Mouse (Mus musculus) natural killer cell, adult 2 months (primary cell): ENCODE results near the gene Pik3ip1.

Experiments
- DNase-seq, 2 experiments: peaks; one replicate each; pipeline ENCODE4 v3.0.0; 2022; ENCODE audit warnings: low spot score in 2 of 2

Gene Pik3ip1

GRCm38 (mm10) chr11:3329891-3330451 is at the start of gene Pik3ip1:
Gene Pik3ip1 (plus strand): TSS chr11:3330401.
- DNase-seq = no peak

DNA sequence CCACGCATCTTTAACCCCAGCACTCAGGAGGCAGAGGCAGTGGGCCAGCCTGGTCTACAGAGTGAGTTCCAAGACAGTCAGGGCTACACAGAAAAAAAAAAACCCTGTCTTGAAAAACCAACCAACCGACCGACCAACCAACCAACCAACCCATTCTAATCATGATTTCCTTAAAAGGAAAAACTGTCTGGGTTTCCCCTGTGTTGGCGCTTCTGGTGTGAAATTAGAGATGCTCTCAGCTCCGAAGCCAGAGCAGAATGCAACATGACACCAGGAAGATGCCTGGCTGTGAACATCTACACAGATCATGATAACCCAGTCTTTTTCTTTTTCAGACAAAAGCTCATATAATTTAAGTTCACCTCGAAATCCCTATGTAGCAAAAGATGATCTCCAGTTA is 47.3 kb upstream of the Pik3ip1 start:
- no peak for DNase-seq

- no peak for DNase-seq
Measured at GRCm38 (mm10) chr11:3283645-3284044, 46.6 kb upstream of the Pik3ip1 start.

- DNase-seq = no peak
Measured at GRCm38 (mm10) chr11:3285940-3286339, 44.3 kb upstream of the Pik3ip1 start.

DNA sequence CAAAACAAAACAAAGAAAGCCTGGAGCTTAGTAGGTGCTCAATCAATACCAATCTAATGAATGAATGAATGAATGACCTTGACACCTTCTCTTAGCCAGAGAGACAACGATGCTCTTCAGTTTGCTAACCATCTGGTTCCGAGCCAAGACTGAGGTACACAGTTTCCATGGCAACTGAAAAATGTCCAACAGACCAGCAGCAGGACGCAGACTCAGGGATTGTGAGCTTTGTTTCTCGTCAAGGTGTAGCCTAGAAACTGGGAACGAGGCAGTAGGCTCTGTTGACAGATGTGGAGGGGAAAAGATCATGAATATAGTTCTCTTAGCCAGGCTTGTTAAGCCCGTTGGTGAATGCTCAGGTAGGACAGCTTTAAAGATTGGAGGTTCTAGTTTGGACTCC is 43.1 kb upstream of the Pik3ip1 start:
- no peak for DNase-seq

- no peak for DNase-seq
Measured at GRCm38 (mm10) chr11:3287921-3288320, 42.3 kb upstream of the Pik3ip1 start.

GRCm38 (mm10) chr11:3288521-3289301 is 41.5 kb upstream of the Pik3ip1 start, which contains the start of gene Patz1:
Gene Patz1 (plus strand): TSS chr11:3288874.
- DNase-seq = peak; percentile 9 to 22

DNA sequence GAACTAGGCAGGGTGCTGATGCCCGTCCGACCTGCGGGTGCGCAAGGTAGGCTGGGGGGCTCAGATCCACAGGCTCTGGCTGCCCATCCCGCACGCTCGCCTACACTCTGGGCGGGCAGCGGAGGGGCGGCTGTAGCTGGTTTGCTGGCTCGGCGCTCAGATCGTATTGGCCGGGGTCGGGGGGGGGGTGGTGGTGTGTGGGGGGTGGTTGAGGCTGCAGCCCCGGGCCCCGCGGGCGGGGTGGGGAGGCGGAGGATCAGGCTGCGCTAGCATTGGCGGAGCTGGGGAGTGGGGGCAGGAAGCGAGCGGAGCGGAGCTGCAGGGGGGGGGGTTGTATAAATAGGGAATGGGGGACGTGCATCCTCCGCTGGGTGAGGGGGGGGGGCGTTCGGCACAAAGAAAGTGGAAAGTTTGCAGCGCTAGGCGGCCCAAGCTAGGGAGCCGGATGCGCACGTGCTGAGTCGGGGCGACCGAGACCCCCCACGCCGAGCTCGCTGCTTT is 40.8 kb upstream of the Pik3ip1 start:
- no peak for DNase-seq

- peak; percentile 57 to 81 for DNase-seq
Measured at GRCm38 (mm10) chr11:3289803-3290639, 40.2 kb upstream of the Pik3ip1 start.

DNA sequence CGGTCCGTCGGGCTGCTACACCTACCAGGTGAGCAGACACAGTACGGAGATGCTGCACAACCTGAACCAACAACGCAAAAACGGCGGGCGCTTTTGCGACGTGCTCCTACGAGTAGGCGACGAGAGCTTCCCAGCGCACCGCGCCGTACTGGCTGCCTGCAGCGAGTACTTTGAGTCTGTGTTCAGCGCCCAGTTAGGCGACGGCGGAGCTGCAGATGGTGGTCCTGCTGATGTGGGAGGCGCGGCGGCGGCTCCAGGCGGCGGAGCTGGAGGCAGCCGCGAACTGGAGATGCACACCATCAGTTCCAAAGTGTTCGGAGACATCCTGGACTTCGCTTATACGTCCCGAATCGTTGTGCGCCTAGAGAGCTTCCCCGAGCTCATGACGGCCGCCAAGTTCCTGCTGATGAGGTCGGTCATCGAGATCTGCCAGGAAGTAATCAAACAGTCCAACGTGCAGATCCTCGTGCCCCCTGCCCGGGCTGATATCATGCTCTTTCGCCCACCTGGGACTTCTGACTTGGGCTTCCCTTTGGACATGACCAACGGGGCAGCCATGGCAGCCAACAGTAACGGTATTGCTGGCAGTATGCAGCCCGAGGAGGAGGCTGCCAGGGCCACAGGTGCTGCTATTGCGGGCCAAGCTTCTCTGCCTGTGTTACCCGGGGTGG is 39.4 kb upstream of the Pik3ip1 start:
- peak; percentile 12 to 32 for DNase-seq

DNA sequence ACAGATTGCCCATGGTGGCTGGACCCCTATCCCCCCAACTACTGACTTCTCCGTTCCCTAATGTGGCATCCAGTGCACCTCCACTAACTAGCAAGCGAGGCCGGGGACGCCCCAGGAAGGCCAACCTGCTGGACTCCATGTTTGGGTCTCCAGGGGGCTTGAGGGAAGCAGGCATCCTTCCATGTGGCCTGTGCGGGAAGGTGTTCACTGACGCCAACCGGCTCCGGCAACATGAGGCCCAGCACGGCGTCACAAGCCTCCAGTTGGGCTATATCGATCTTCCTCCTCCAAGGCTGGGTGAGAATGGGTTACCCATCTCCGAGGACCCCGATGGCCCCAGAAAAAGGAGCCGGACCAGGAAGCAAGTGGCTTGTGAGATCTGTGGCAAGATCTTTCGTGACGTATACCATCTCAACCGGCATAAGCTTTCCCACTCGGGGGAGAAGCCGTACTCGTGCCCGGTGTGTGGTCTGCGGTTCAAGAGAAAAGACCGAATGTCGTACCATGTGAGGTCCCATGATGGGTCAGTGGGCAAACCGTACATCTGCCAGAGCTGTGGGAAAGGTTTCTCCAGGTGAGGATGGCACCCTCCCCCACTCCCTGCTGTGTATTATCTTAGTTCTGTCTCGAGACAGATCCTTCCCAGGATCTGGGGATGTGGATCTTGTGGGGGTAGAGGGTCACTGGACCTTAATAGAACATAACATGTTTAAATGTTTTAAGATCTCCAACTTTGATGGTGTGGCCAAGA is 38.7 kb upstream of the Pik3ip1 start:
- DNase-seq = peak; percentile 69 to 75

DNA sequence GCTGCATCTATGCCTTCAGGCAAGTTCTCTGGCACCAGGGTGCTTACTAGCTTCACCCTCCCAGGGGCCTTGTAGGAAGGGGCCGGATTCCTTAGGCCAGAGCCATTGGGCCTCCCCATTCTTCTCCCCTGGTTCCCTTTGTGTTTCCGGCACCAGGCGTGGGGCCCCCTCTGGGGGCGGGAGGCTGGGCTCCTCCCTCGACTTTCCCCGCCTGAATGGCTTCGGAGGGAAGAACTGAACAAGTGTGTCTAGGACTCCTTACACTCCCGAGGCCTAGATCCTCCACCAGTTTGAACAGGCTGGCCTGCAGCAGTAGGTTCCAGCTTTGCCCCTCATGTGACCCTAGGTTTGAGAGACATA is 38.2 kb upstream of the Pik3ip1 start:
- DNase-seq = peak; percentile 23 to 40

DNA sequence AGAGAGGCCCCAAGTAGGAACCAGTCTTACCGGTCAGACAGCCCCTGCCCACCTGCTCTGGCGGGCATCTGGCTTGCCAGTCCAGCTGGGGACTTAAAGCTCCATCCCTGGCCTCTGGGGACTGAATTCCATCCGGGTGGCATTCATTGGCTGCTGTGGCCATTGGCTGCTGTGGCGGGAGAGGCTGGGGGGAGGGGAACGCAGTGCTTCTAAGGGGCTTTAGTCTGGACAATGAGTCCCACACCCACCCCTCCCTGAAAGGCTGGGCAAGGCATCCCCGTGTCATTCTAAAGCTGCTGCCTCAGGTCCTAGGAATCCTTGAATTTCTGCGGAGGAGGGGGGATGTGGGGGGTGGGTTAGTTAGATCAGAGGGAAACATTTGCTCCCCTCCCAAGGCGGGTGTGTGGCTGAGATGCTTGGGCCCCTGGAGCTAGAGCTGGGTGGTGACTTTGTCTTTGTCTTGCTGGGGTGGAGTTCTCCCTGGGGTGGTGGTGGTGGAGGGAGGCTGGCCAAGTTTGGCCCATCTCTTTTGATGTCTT is 37.4 kb upstream of the Pik3ip1 start:
- no peak for DNase-seq

DNA sequence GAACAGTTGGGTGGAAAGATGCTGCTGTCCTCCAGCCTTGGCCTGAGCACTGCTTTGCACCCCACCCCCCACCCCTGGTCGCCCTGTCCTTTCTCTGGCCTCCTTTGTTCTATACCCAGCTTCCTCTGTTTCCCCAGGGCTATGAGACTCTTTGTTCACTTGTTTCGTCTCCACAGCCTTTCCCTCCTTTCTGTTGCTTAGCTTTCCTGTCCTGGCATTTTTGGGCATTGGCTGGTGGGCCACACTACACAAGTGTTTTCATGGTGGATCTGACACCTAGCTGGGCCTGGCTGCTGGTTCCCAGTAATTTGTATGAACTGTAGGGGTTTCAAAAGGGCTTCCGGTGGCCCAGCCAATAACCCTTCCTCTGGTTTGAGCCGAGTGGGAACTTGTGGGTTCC is 36.8 kb upstream of the Pik3ip1 start:
- no peak for DNase-seq

DNA sequence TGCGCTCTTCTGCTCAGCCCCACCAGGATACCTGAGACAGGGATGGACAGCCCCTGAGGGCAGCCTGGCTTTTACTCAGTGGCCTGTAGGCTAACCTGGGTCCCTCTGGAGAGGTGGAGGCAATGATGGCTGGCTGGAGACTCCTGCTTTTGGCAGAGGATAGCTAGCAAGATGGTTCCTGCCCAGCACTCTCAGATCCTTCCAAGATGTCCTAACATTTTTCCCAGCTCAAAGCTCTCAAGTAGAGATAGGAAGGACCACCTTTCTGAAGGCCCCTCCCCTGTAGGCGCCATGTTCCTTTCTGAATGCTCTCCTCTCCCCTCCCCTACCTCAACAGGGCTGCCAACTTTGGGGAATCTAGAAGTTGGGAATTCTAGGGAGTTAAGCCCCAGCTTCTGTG is 35.6 kb upstream of the Pik3ip1 start:
- no peak for DNase-seq

DNA sequence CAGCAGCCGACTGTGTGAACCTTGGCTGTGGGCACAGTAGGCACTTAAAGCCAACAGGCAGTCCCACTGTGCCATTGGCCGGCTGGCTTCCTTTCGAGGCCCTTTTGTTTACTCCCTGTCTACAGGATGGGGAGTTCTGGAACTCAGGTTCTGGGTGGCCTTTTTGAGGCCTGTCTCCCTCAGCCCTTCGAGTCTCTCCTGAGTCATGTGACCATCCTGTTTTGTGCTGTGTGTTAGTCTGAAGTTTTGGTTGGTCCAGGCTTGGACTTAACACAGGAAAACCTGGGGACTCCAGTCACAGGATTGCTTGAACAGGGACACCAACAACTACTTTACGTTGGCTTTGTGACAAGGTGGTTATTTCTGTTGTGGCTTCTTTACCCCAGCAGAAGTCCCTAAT is 34.1 kb upstream of the Pik3ip1 start:
- DNase-seq = no peak

DNA sequence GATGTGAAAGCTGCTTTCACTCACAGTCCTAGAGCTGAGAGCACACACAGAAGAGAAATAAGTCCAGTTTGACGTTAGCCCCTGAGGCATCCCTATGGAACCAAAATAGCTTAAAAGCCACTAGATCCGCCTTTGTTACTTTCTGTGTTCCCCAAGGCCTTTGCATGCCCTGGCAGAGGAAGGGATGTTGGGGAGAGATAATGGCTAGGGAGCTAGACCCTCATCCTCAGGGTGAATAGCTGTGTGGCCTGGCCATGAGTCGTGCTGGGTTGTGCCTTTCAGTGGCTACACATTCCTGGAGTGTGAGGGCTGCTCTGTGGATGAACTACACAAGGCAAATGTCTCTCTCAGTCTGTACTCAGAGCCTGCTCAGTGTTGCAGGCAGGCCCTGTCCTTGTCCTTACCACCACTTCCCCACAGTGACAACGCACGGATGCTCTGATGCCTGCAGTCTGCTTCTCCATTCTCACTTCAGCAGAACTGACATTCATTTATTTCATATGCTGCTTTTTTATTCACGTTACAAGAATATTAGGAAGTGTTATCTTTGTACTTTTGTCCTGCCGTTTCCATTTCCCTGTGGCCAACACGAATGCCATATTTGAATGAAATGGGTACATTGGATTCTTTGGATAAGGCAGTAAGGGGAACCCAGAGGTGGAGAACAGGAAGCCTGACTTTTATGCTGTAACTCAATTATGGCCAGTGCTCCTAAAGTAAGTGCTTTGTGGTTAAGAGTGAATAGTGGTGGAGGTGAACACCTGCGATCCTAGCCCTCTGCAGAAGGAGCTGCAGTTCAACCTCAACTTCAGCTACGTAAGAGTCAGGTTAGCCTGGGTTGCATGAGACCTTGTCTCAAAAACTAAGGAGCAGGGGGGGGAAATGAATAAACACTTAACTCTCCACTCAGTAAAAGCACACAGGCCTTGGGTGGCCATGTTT is 32.1 kb upstream of the Pik3ip1 start:
- DNase-seq = no peak

DNA sequence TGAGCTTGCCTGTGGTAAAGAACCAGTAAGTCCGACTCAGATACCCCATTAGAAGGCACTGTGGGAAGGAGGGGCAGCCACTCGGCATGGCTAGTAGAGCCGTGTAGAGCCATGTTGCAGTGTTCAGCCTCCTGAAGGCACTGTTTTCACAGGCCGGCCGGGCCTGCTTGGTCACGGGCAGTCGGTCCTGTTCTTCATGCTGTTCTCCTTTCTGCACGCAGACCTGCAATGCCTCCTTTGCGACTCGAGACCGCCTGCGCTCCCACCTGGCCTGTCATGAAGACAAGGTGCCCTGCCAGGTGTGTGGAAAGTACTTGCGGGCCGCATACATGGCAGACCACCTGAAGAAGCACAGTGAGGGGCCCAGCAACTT is 31.4 kb upstream of the Pik3ip1 start:
- no peak for DNase-seq

DNA sequence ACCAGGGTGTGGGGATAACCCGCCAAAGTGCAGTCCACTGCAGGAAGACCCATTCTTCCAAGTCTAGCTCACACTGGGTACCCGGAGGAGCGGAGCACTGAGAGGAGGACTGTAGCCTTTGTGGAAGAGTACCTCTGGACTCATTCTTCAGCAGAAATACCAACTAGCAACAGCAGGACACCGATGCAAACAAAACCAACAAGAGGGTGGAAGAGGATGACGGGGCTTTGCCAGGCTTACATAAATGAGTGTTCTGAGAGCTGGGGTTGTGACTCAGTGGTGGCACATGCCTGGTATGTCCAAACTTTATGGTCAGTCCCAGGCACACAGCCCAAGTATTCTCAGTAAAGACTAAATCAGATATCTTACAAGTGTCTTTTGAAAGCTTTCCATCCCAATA is 29.1 kb upstream of the Pik3ip1 start:
- DNase-seq = no peak

DNA sequence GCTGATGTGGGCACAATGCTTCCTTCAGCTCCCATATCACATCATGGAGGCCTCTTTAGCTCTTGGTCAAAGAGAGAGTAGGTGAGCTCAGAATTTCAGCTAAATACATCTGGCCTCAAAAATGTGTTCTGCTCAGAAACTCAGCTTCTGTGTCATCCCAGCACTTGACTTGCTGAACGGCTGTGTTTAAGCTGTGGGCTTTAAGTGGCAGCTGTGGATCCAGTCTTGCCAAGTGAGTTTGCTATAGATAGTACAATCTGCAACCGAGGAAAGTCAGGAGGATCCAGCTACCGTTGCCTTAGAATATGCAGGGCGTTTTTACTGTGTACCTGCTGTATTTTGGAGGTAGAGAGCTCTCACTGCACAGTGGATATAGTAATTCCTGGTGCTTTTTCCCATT is 27.8 kb upstream of the Pik3ip1 start:
- DNase-seq = no peak
